Mouse (Mus musculus) central nervous system, embryonic 11.5 days (tissue): ENCODE measurements around the gene Abl1. TPM values are rescaled to one million over a fixed set of nuclear protein-coding genes. Genes with fewer than 3 reads are reported as not detected.

Experiments
- polyA plus RNA-seq: library from polyadenylated mRNA; depleted of rRNA; stranded (reverse); fragments of >200 nt; gene quantifications from 2 replicates; pipeline ENCODE4 v1.2.3, GENCODE M21; 2012; rRNA removed

Abl1 gene
- 78.4 and 93.4 TPM in 2 replicates for polyA plus RNA-seq

DNA sequence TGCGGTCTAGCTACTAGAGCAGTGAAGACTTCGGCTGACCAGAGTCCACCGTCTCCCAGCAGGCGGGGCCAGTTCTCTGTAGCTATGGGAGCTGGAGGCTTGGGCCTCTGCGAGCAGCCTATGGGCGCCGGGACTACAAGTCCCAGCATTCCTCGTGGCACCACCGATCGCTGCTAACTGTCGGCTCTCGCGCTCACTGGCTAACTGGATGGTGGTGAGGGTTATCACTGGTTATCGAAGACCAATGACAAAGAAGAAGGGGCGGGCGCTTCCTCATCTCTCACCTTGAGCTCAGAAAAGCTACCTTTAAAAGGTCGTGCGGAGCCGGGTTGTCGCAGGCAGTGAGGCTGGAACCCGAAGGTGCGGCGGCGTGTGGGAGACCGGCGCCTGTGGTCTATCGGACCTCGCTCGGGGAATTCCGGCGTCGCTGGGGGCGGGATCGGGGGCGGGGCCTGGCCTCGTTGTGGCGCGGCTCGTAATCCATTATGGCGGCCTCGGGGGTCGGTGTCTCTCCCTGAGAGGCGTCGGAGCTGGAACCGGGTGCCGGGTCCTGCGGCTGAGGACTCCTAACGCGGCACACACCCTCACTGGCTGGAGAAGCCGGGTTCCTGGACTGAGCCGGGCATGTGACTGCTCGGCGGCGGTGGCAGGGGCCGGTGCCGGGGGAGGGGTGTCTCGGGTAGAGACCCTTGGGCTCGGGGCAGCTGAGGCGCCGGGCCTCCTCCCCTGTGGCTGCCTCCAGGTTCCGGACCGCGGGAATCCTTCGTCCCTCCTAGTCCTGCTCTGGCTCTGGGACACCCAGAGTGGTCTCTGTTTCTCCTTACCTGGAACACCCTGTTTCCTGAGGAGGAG is at the start of gene Abl1:
TSS of gene Abl1 (plus strand) at position 303 of the 852 bp plus-strand sequence.

DNA sequence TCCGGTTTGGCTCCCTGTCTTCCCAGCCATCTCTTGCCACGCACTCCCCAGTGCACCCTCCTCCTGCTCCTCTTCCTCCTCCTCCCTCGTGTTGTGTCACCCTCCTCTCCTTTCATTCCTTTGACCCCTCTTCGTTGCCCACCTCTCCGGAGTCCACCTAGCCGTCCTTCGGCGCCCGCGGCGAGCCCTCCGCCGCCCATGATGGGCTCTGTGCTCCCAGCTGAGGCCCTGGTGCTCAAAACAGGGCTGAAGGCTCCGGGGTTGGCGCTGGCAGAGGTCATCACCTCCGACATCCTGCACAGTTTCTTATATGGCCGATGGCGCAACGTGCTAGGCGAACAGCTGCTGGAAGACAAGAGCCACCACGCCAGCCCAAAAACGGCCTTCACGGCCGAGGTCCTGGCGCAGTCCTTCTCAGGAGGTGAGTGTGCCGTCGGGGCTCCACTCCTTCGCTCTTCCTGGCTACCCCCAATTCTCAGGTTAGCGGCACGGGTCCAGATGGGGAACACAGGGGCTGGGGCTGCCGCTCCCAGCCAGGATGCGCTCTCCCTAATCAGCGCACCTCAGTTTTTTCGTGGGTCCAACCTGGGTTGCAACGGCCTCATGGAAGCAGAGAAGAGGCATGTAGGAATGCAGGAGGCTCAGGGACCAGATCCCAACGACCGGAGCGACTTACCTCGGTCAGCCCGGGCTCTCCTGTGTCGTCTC is 48.1 kb upstream of the Abl1 start, which contains the start of gene Prdm12:
TSS of gene Prdm12 (plus strand) at position 137 of the 708 bp plus-strand sequence.

DNA sequence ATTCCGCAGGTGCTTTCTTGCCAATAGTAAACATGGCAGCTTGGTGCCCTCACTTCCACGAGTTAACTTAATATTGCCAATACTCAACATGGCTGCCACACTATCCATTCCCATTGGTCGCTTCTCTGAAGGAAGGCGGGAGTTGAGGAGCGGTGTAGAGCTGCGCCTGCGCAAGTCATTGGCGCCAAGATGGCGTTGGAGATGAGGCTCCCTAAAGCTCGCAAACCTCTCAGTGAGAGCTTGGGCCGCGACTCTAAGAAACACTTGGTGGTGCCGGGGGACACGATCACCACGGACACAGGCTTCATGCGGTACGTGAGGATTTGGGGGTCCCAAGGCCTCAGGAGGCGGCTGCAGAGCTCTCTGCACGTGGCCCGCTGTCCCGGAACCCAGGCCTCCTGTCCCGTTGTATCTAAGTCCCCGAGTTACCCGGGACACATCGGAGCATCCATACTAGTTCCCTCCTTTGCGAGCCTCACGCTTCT is 17.6 kb upstream of the Abl1 start, which contains the start of gene Exosc2:
TSS of gene Exosc2 (plus strand) at position 165 of the 485 bp plus-strand sequence.

DNA sequence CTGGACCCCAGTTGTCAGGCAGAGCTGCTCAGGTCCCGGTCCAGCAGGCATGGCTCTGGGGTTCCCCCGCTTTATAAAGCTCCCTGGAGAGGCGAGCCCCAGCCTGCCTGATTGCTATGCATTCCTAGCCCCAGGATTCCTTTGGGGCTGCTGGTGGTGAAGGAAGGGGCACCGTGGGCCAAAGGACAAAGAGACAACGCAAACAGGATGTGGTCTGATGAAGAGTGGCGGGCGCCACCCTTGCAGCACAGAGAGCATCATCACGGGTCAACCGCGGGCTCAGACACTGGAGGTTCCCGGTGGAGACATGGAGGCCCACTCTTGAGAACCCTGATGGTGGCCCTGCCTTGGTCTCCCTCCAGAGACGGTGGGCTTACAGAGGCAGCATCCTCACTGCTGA is 122.3 kb downstream of the Abl1 start, which contains the start of gene Qrfp:
TSS of gene Qrfp (minus strand) at position 137 of the 400 bp plus-strand sequence.

DNA sequence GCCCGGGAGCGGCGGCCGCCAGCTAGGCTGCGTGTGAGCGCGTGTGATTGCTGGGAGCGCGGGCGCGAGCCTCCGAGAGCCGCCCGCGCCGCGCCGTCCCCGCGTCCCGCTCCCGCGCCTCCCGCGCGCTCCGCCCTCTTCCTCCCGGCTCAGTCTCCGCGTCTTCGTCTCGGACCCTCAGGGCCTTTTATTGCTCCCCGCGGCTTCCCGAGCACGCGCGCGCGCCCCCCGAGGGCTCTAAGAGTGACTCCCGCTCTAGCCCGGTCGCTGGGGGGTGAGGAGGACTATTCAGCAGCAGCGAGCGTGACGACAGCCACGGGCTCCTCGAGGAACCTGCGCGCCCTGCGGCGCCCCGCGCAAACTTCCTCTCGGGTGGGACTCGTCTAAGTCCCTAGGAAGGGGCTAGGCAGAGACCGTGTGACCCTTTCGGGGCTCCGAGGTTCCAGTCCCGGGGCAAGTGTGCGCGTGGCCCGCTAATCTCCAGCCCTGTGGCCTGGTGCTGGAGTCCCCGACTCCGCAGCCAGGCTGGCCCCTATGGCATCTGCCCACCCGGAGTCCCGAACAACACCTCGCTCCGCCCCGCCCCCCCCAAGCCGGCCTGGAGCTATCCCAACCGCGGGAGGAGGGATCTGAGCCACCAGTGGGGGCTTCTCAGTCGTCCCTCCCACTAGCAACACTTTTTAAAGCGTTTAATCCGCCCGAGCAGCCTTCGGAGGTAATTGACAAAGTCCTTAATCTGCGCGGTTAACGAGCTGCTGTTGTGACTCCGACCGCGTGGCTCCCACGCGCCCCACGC is 157.9 kb downstream of the Abl1 start, which contains the start of gene Fibcd1:
TSS of gene Fibcd1 (minus strand) at position 110 of the 796 bp plus-strand sequence.

Other genes with a start within 250 kb of the Abl1 start
- gene Ass1, start 218.2 kb upstream of the Abl1 start, polyA plus RNA-seq = 9.3 and 12.7 TPM in 2 replicates
- 64.6 and 76.0 TPM in 2 replicates for gene Fubp3, start 115.7 kb upstream of the Abl1 start, polyA plus RNA-seq
- gene Prdm12, start 48.3 kb upstream of the Abl1 start, polyA plus RNA-seq = 11.0 and 16.9 TPM in 2 replicates
- gene Exosc2, start 17.7 kb upstream of the Abl1 start, polyA plus RNA-seq = 65.4 and 72.6 TPM in 2 replicates
- 0.02 TPM in 2 replicates for gene Qrfp, start 122.2 kb downstream of the Abl1 start, polyA plus RNA-seq
- gene Fibcd1, start 157.6 kb downstream of the Abl1 start, polyA plus RNA-seq = 0.92 and 1.1 TPM in 2 replicates
- gene Lamc3, start 198.9 kb downstream of the Abl1 start, polyA plus RNA-seq = 6.9 and 11.1 TPM in 2 replicates